Comparison of ENCODE assay signal across 19 mouse cellular contexts in the genomic region with DNA sequence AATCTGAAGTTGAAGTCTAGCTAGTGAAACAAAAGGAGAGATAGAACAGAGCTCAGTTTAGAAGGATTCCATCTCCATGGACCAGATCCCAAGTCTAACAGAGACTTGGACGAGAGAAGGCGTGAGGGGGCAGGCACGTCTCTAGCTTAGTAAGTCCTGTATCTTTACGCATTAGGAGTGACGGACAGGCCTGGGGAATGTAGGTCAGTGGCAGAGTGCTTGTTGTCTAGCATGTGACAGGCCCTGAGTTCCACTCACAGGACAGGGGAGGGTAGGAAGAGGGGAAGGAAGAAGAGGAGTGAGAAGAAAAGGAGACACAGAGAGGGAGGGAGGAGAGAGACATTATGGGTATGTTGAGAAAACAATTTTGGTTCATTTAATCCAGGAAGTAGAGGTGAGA. TPM values are rescaled to one million over a fixed set of nuclear protein-coding genes. Genes with fewer than 3 reads are reported as not detected.
DNase-seq lines count a peak whose midpoint lies in the region; ATAC-seq lines count a peak whose summit lies in the region.
"Had no signal": no experiment of that assay in that cellular context is flagged by ENCODE, and none has a peak within 500 bp of the region (broad histone marks: within the 10 kb centered on the region; RNA-seq: fewer than 3 reads in every experiment).

No protein-coding gene starts in this region.

- H3K9me3 ChIP-seq in forebrain, embryonic 13.5 days (replicated peaks), result no peaks in the 10 kb centered on the region
- no peaks in the 10 kb centered on the region for H3K9me3 ChIP-seq in forebrain, embryonic 15.5 days
- no peaks in the 10 kb centered on the region for H3K9me3 ChIP-seq in liver, embryonic 11.5 days (ENCODE audit: control insufficient read depth, low read length)
- no peaks in the 10 kb centered on the region for H3K9me3 ChIP-seq in embryonic facial prominence, embryonic 10.5 days
- no peaks in the 10 kb centered on the region for H3K9me3 ChIP-seq in liver, embryonic 15.5 days (replicated peaks)
- H3K9me3 ChIP-seq: hindbrain, embryonic 13.5 days; neural tube, embryonic 13.5 days had no signal

- H3K4me2 ChIP-seq in forebrain, embryonic 13.5 days, result peak overlapping the region; percentile 68; the same call in 1 of the 2 replicates
- no peak overlapping the region for H3K4me2 ChIP-seq in forebrain, embryonic 15.5 days (replicated peaks)
- peak overlapping the region; percentile 81 for H3K4me2 ChIP-seq in liver, embryonic 11.5 days
- H3K4me2 ChIP-seq in liver, embryonic 15.5 days, result peak overlapping the region; percentile 78

- peaks cover 23% of the 10 kb centered on the region; the same call in 1 of the 2 replicates for H3K36me3 ChIP-seq in forebrain, embryonic 13.5 days (ENCODE audit: poor library complexity, severe bottlenecking)
- peaks cover under 1% of the 10 kb centered on the region; the same call in 1 of the 2 replicates for H3K36me3 ChIP-seq in forebrain, embryonic 15.5 days
- peaks cover 5% of the 10 kb centered on the region for H3K36me3 ChIP-seq in liver, embryonic 11.5 days (ENCODE audit: control insufficient read depth, insufficient read depth, low read length)
- peaks cover 33% of the 10 kb centered on the region for H3K36me3 ChIP-seq in embryonic facial prominence, embryonic 10.5 days (replicated peaks)
- H3K36me3 ChIP-seq in liver, embryonic 15.5 days (replicated peaks), result peaks cover 32% of the 10 kb centered on the region
- H3K36me3 ChIP-seq: hindbrain, embryonic 13.5 days; neural tube, embryonic 13.5 days had no signal

- H3K4me1 ChIP-seq in forebrain, embryonic 13.5 days, result peaks cover 28% of the 10 kb centered on the region
- H3K4me1 ChIP-seq in forebrain, embryonic 15.5 days, result peaks cover 17% of the 10 kb centered on the region
- peaks cover 4% of the 10 kb centered on the region for H3K4me1 ChIP-seq in liver, embryonic 11.5 days (replicated peaks; ENCODE audit: control insufficient read depth, insufficient read depth, low read length)
- peaks cover 24% of the 10 kb centered on the region for H3K4me1 ChIP-seq in embryonic facial prominence, embryonic 10.5 days
- peaks cover 34% of the 10 kb centered on the region for H3K4me1 ChIP-seq in liver, embryonic 15.5 days (replicated peaks)

- H3K27me3 ChIP-seq in forebrain, embryonic 13.5 days, result no peaks in the 10 kb centered on the region
- H3K27me3 ChIP-seq in forebrain, embryonic 15.5 days, result no peaks in the 10 kb centered on the region
- no peaks in the 10 kb centered on the region for H3K27me3 ChIP-seq in liver, embryonic 11.5 days (replicated peaks; ENCODE audit: control insufficient read depth, insufficient read depth, low read length)
- H3K27me3 ChIP-seq in embryonic facial prominence, embryonic 10.5 days (replicated peaks; ENCODE audit: low read depth, poor library complexity, severe bottlenecking), result no peaks in the 10 kb centered on the region
- peaks cover 3% of the 10 kb centered on the region; the same call in 1 of the 2 replicates for H3K27me3 ChIP-seq in liver, embryonic 15.5 days
- H3K27me3 ChIP-seq: hindbrain, embryonic 13.5 days; neural tube, embryonic 13.5 days; Patski had no signal

- no peak for DNase-seq in liver, embryonic 11.5 days (ENCODE audit: low spot score)
- no peak for DNase-seq in liver
- DNase-seq in embryonic facial prominence, embryonic 10.5 days (ENCODE audit: low spot score), result no peak
- DNase-seq: adrenal gland, postnatal 36 days; cerebellum, postnatal 10 days; embryo, embryonic 11 days; heart, adult 2 months; lung, postnatal 4 days; midbrain, embryonic 14.5 days; thymus, adult 2 months had no signal

- H3K27ac ChIP-seq in forebrain, embryonic 13.5 days, result no peak overlapping the region
- no peak overlapping the region for H3K27ac ChIP-seq in forebrain, embryonic 15.5 days (replicated peaks)
- H3K27ac ChIP-seq in liver, embryonic 11.5 days (ENCODE audit: low read depth, low read length), result no peak overlapping the region
- no peak overlapping the region for H3K27ac ChIP-seq in embryonic facial prominence, embryonic 10.5 days (replicated peaks)
- 0 out of 2 replicates have a peak overlapping the region, but pooled peaks have one; percentile 93 for H3K27ac ChIP-seq in liver, embryonic 15.5 days (replicated peaks)
- H3K27ac ChIP-seq: heart, adult 2 months; hindbrain, embryonic 13.5 days; neural tube, embryonic 13.5 days had no signal

- WGBS in forebrain, embryonic 13.5 days, result 94% methylated on average over 5 of the region's 5 CpGs
- 93% methylated on average over 5 of the region's 5 CpGs for WGBS in forebrain, embryonic 15.5 days
- 92% methylated on average over 5 of the region's 5 CpGs for WGBS in liver, embryonic 11.5 days
- WGBS in embryonic facial prominence, embryonic 10.5 days, result 94% methylated on average over 5 of the region's 5 CpGs
- WGBS in liver, embryonic 15.5 days (ENCODE audit: insufficient replicate concordance), result 89% methylated on average over 5 of the region's 5 CpGs

- H3K4me3 ChIP-seq in forebrain, embryonic 13.5 days, result no peak overlapping the region; the same call in 1 of the 2 replicates
- H3K4me3 ChIP-seq in forebrain, embryonic 15.5 days, result no peak overlapping the region
- no peak overlapping the region for H3K4me3 ChIP-seq in liver, embryonic 11.5 days (ENCODE audit: low read depth, low read length)
- H3K4me3 ChIP-seq in embryonic facial prominence, embryonic 10.5 days, result peak overlapping the region; percentile 93; the same call in 1 of the 2 replicates
- peak overlapping the region; percentile 74 for H3K4me3 ChIP-seq in liver, embryonic 15.5 days (replicated peaks)
- H3K4me3 ChIP-seq: heart, adult 2 months had no signal

- H3K9ac ChIP-seq in forebrain, embryonic 13.5 days, result peak overlapping the region; percentile 77; the same call in 1 of the 2 replicates
- no peak overlapping the region for H3K9ac ChIP-seq in forebrain, embryonic 15.5 days (replicated peaks)
- H3K9ac ChIP-seq in liver, embryonic 11.5 days (ENCODE audit: low read depth, low read length), result no peak overlapping the region
- peak overlapping the region; percentile 90 for H3K9ac ChIP-seq in liver, embryonic 15.5 days
- H3K9ac ChIP-seq: hindbrain, embryonic 13.5 days had no signal

- ATAC-seq in forebrain, embryonic 13.5 days, result no peak
- ATAC-seq in forebrain, embryonic 15.5 days (replicated peaks), result no peak
- ATAC-seq in liver, embryonic 11.5 days (replicated peaks; ENCODE audit: low FRiP score), result no peak
- no peak for ATAC-seq in liver, embryonic 15.5 days (ENCODE audit: insufficient read depth)
- ATAC-seq in frontal cortex, adult (ENCODE audit: low TSS enrichment), result no peak
- ATAC-seq: intestine, embryonic 16.5 days; Patski had no signal

RNA-seq across cellular contexts. Expression of a gene that starts 1.9 kb away (rescaled TPM):
- 41.1 and 41.6 TPM in 2 replicates for polyA plus RNA-seq in forebrain, embryonic 13.5 days (2015; fragmentation: Nextera tagmentation; extraction: Ambion mirVana)
- polyA plus RNA-seq in forebrain, embryonic 15.5 days (2015; fragmentation: Nextera tagmentation; extraction: Ambion mirVana), result 22.2 and 24.3 TPM in 2 replicates
- 55.1 and 63.7 TPM in 2 replicates for polyA plus RNA-seq in liver, embryonic 11.5 days (2014; fragmentation: Nextera tagmentation; extraction: Ambion mirVana)
- polyA plus RNA-seq in embryonic facial prominence, embryonic 10.5 days (2016; fragmentation: Nextera tagmentation; extraction: Ambion mirVana), result 63.1 and 65.4 TPM in 2 replicates
- 25.9 and 26.7 TPM in 2 replicates for polyA plus RNA-seq in liver, embryonic 15.5 days (2015; fragmentation: Nextera tagmentation; extraction: Ambion mirVana)

RNA-seq across cellular contexts. Expression of a gene that starts 14.7 kb away (rescaled TPM):
- polyA plus RNA-seq in forebrain, embryonic 13.5 days (2015; fragmentation: Nextera tagmentation; extraction: Ambion mirVana), result 0.22 and 0.23 TPM in 2 replicates
- polyA plus RNA-seq in forebrain, embryonic 15.5 days (2015; fragmentation: Nextera tagmentation; extraction: Ambion mirVana), result 0.26 and 0.29 TPM in 2 replicates
- 2.2 and 2.5 TPM in 2 replicates for polyA plus RNA-seq in liver, embryonic 11.5 days (2014; fragmentation: Nextera tagmentation; extraction: Ambion mirVana)
- not detected in 2 replicates for polyA plus RNA-seq in embryonic facial prominence, embryonic 10.5 days (2016; fragmentation: Nextera tagmentation; extraction: Ambion mirVana)
- 3.4 and 4.3 TPM in 2 replicates for polyA plus RNA-seq in liver, embryonic 15.5 days (2015; fragmentation: Nextera tagmentation; extraction: Ambion mirVana)
- polyA plus RNA-seq: heart, adult 2 months; kidney, embryonic 16.5 days had no signal

Comparison
In these comparisons a context has a peak if more than half of its experiments do, and no peak if none do; other contexts are left out.
1. H3K4me3 ChIP-seq: peak in embryonic facial prominence, embryonic 10.5 days (single experiment) and liver, embryonic 15.5 days (single experiment); none in forebrain, embryonic 13.5 days (single experiment), forebrain, embryonic 15.5 days (single experiment) and liver, embryonic 11.5 days (single experiment).
2. H3K9ac ChIP-seq: peak in forebrain, embryonic 13.5 days (single experiment) and liver, embryonic 15.5 days (single experiment); none in forebrain, embryonic 15.5 days (single experiment) and liver, embryonic 11.5 days (single experiment).